Mouse (Mus musculus) cerebellum, adult 9-10 months (tissue): ENCODE data around the gene Rem1.

Experiments
- DNase-seq: peaks from one replicate; pipeline ENCODE4 v3.0.0; 2022

Gene Rem1

DNA sequence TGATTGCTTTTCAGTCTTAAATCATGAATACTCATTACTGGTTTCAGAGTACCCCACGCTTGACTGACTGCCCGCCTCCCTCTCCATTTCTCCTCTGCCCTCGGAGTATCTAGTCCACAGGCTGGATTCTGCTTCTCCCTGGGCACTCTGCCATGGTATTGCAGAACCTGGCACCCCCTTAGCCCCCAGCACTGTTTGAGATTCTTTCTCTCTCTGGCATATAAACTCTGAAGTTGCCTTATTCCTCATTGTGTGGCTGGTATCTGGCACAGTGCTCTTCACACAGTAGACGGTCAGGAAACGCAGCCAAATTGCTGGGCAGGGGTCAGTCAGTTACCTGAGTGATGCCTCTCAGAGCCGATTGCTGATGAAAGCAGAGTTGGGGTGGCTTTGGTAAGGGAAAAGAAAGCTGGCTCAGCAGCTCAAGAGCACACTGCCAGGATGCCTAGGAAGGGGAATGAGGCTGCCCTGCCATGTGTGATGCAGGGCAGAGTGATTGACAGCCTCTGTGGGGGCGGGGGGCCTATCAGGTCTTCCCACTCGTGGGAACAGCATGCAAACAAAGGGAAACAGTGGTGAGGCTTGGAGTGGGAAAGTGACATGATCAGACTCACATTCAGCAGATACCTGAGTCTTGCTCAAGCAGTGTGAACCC is 53.1 kb downstream of the Rem1 start:
- peak; percentile 25 for DNase-seq

DNA sequence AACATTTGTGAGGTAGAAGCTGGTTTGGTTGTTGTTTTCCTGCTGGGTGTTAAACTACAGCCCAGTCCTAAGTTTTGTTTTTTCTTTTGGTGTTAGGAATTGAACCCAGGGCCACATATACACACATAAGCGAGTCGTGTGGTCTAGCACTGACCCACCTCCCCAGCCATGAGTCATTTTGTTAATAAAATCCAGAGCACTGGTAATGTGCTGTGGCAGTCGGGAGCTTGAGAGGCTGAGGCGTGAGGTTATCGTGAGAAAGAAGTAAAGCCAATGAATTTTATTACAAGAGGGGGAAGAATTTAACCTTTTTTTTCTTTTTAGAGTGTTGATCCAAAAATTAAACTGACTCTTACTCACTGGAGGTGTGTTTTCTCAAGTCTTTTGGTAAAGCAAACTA is 56.3 kb downstream of the Rem1 start:
- DNase-seq, result no peak
